Mouse (Mus musculus) stomach, postnatal 0 days (tissue): ENCODE results near the gene Car9.

Source experiments
- CTCF ChIP-seq: IDR thresholded peaks from 2 replicates; pipeline ENCODE4 v1.5.1; 2016; ENCODE audit warnings: antibody characterized with exemption, low read depth, mild to moderate bottlenecking, moderate library complexity
- EP300 ChIP-seq: optimal IDR thresholded peaks from 2 replicates; pipeline ENCODE3; 2016; ENCODE audit warnings: antibody characterized with exemption

GRCm38 (mm10) chr4:43513791-43514190 is 7.0 kb downstream of the Car9 start:
- TF ChIP-seq CTCF (no peak), EP300 (no peak)
